Mouse (Mus musculus): ENCODE results near the gene Myo1d. TPM values are rescaled to one million over a fixed set of nuclear protein-coding genes. Genes with fewer than 3 reads are reported as not detected.

Gene Myo1d
- total RNA-seq, 2 experiments from 2014 or later = 2.7 to 4.2 TPM

- no peak for DNase-seq (ENCODE audit: low spot score)
These were observed 229.6 kb downstream of the Myo1d start for GRCm38 (mm10) chr11:80550264-80550663.

- no peak for DNase-seq (ENCODE audit: low spot score)
These were observed 230.0 kb downstream of the Myo1d start for GRCm38 (mm10) chr11:80549854-80550253.

- DNase-seq (ENCODE audit: low spot score) = no peak
These were observed 233.6 kb downstream of the Myo1d start for GRCm38 (mm10) chr11:80546233-80546632.

- DNase-seq (ENCODE audit: low spot score) = no peak
These were observed 240.8 kb downstream of the Myo1d start for GRCm38 (mm10) chr11:80539056-80539455.

- DNase-seq (ENCODE audit: low spot score) = no peak
These were observed 246.9 kb downstream of the Myo1d start for GRCm38 (mm10) chr11:80532966-80533365.

DNA sequence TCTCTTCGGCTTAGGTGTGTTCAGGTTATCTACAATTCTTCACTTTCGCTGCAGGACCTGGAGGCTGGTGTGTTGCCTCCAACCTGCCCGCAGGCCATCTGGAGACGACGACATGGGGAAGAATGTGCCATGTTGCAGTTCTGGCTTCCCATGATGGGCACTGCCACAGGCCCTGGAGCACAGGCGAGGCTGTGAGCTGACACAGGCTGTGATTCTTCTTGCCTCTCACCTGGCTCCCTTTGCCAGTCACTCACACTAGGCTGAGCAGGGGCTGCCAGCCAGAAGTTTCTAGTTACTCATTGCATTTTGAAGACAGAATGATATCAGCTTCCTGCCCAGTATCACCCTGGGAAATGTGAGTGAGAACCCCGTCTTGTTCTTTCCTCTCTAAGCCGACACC, 250.7 kb downstream of the Myo1d start:
- no peak for DNase-seq (ENCODE audit: low spot score)

DNA sequence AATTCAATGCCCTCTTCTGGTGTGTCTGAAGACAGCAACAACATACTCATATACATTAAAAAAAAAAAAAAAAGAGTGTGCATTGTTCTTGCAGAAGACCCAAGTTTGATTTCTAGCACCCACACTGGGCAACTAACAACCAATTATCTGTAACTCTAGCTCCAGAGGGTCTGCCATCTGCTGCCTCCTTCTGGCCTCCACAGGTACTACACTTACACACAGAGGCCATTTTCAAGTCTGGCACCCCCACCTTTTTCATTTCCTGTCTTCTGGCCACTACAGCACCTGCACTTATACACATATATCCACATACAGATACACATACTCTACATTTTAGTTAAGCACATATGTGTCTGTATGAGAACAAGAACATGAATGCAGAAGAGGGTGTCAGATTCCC, 252.1 kb downstream of the Myo1d start:
- no peak for DNase-seq (ENCODE audit: low spot score)

- no peak for DNase-seq (ENCODE audit: low spot score)
These were observed 255.6 kb downstream of the Myo1d start for GRCm38 (mm10) chr11:80524213-80524612.

GRCm38 (mm10) chr11:80523410-80523809, 256.4 kb downstream of the Myo1d start:
- DNase-seq (ENCODE audit: low spot score) = no peak

- DNase-seq (ENCODE audit: low spot score) = no peak
These were observed 257.0 kb downstream of the Myo1d start for GRCm38 (mm10) chr11:80522852-80523251.

- DNase-seq (ENCODE audit: low spot score) = no peak
These were observed 258.7 kb downstream of the Myo1d start for GRCm38 (mm10) chr11:80521148-80521547.

GRCm38 (mm10) chr11:80518421-80519367, 261.1 kb downstream of the Myo1d start:
- no peak for DNase-seq (ENCODE audit: low spot score)

- no peak for DNase-seq (ENCODE audit: low spot score)
These were observed 263.9 kb downstream of the Myo1d start for GRCm38 (mm10) chr11:80515895-80516294.

DNA sequence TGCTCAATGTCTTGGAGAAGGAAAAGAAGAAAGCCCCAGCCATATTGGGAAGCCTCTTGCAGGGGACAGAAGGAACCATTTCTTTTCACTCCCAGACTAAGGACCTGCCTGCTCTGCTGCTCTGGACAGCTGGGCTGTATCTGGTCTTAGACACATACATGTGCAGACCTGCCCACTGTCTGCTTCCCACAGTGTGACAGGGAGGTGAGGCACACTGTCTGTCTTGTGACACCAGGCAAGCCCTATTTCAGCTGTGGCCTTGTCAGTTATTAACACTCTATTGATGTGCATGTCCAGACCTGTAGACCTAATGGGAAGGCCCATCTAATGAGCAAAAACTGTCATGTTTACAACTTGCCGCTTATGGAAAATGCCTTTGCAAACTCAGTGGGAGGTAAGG, 264.5 kb downstream of the Myo1d start:
- DNase-seq (ENCODE audit: low spot score) = no peak

DNA sequence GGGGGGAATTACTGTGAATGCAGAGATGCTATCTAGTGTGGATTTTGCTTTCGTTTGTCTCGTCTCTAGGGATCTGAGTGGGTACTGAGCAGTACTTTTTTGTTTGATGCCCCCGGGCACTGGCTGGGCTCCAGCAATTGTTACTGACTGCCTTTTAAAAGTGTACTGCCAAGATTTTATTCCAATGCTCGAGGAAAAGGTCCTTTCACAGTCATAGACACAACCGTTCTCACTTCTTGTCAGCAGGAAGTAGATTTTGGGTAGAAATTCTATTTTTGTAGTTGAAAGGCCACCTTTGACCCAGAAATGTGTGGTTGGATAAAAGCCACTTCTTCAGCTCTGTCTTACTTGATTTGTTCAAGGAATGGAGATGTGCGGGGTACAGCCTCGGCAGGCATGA, 266.0 kb downstream of the Myo1d start:
- no peak for DNase-seq (ENCODE audit: low spot score)

DNA sequence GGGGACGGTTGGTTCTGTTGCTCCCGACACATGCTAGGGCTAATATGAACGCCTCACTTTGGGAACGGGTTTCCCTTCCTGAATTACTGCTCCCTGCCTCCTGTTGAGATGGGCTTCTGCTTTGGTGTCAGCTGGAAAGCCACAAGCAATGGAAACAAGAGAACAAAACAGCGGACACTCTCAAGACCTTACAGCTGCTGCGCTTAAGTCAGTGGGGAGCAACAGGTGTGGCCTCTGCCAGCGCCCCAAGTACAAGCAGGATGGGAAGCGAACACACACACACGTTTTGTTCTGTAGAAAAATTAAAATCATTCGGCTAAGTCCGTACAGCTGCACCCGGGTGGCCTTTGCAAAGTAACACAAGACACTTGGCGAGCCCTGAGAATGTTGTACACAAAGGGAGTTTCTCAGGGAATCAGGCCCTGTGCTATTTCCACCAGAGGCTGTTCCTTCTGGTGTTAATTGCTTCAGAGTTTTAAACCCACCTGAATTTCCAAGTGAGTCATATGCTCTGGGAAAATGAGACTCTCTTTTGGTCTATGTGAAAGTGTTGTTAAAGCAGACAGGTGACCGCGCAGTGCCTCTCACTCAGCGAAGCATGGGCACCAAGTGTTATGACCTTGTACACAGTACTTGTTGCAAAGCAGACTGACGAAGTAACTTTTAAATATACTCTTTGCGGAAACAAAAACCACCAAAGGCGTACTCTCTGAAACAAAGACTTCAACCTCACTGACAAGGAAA, 267.3 kb downstream of the Myo1d start:
- no peak for DNase-seq (ENCODE audit: low spot score)

DNA sequence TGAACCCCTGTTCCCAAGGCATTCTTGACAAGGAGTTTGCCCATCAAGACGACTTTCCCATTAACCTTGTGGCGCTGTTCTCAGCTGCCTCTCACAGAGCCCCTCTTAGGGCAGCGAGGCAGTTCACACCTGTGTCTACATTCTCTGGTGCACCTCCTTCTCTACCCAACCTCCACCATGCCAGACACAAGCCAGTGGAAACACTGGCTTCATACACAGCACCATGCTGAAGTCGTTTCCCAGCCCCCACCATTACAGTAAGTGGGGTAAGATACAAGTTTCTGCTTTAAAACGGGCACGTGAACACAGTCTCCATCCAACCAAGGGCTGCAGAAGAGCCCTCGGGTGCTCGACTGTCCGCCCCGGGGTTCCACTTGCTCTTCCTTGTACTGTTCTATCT, 269.7 kb downstream of the Myo1d start:
- DNase-seq (ENCODE audit: low spot score) = no peak

GRCm38 (mm10) chr11:80509176-80509506, 270.7 kb downstream of the Myo1d start:
- DNase-seq (ENCODE audit: low spot score) = no peak

DNA sequence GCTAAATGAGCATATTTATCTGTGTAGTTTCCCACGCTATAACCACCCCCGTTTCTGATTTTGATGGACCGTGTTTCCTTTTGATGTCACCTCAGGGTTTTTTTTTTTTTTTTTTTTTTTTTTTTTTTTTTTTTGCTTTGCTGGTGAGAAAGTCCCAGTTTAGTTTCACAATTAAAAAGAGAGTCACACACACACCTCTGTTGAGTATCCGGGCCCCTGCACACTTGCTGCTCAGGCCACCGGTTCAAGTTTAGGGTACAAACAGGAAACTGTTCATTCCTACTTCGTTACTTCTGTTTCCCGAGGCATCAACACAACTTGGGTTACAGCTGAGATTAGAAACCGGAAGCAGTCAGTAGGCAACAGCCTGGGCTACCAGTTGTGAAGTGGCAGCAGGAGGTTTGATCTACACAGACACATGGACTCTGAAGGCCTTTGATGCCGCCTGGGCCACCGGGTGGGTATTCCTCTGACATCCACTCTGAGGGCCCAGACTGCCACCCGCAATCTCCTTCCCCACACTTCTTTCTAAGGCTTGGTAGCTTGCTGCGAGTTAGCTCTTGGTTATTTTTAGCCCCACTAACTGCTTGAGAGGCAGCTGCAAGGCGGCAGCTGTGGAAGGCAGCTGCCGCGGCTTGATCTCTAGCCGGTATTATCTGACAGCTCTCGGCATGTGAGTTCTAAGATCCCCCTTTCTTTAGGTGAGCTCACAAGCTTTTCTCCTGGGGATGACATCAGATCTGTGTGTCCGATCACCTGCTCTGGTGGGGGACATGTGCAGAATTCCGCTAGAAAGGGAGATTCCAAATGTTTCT, 271.3 kb downstream of the Myo1d start:
- DNase-seq (ENCODE audit: low spot score) = peak; percentile 34

DNA sequence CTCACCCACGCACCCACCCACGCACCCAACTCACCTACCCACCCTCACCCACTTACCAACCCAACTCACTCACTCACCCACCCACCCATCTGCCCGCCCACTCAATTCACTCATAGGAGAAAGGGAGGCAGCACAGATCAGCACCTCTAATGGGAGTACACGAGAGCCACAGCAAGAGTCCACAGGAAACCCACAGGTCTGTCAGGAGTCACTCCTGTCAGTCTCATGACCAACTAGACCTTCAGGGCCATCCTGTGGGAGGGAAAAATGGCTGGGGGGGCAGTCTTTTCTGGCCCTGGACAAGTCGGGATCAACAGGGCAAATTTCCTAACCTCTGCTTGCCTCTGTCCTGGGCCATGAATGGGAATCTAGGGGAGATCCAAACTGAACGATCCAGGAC, 272.0 kb downstream of the Myo1d start:
- DNase-seq (ENCODE audit: low spot score) = no peak

- no peak for DNase-seq (ENCODE audit: low spot score)
These were observed 273.3 kb downstream of the Myo1d start for GRCm38 (mm10) chr11:80506483-80506882.

DNA sequence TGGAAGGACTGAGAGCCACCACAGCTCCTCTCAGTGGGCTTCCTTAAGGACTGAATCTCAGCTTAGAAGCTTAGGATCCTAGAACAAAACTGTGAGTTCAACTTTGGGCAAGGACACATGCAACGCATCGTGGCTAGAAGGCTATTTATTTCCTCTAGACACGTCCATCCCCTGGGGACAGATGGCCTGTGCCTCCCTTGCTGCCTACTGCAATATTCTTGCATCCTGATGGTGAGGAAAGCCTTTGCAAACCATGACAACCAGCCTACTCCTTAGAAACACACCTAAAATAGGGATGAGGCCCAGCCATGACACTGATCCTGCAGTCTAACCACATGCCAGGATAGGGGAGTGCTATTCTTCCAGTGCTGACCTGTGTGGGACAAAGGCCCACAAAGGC, 274.2 kb downstream of the Myo1d start:
- DNase-seq (ENCODE audit: low spot score) = no peak
